Mouse (Mus musculus) forebrain, embryonic 11.5 days (tissue): ENCODE data around the gene Zfp825. TPM values are rescaled to one million over a fixed set of nuclear protein-coding genes. Genes with fewer than 3 reads are reported as not detected.
"Not testable (repeated sequence)": the region's sequence is repeated elsewhere in the genome, so short reads cannot be mapped to it uniquely, and the experiment has no call there.

Source experiments
- ATAC-seq: fragments of 200-750 bp; cut with Nextera tagmentation; replicated peaks from 2 replicates; pipeline ENCODE4 v1.8.0; 2017; ENCODE audit warnings: moderate TSS enrichment; ENCODE audit not compliant: low FRiP score
- DNase-seq: peaks from one replicate; pipeline ENCODE4 v3.0.0-alpha.2; 2017; ENCODE audit warnings: low spot score
- H3K27ac ChIP-seq: fragments of 300-500 bp; sonication (generic); 2 replicates; pipeline ENCODE4 v1.5.1; 2014; ENCODE audit warnings: low read depth, low read length
- H3K27me3 ChIP-seq: fragments of 300-500 bp; sonication (generic); 2 replicates; pipeline ENCODE4 v1.6.1; 2014; ENCODE audit warnings: mild to moderate bottlenecking, low read length, mixed read lengths; ENCODE audit not compliant: control insufficient read depth, insufficient read depth
- H3K36me3 ChIP-seq: fragments of 300-500 bp; sonication (generic); 2 replicates; pipeline ENCODE4 v1.6.1; 2014; ENCODE audit warnings: mild to moderate bottlenecking, low read length, moderate library complexity, mixed read lengths; ENCODE audit not compliant: control insufficient read depth, insufficient read depth
- H3K4me1 ChIP-seq: fragments of 300-500 bp; sonication (generic); replicated peaks from 2 replicates; pipeline ENCODE4 v1.6.1; 2014; ENCODE audit warnings: low read length, mixed read lengths; ENCODE audit not compliant: control insufficient read depth, insufficient read depth
- H3K4me2 ChIP-seq: fragments of 300-500 bp; sonication (generic); 2 replicates; pipeline ENCODE4 v1.6.1; 2014; ENCODE audit warnings: low read depth, mild to moderate bottlenecking, low read length, moderate library complexity, mixed read lengths; ENCODE audit not compliant: severe bottlenecking
- H3K4me3 ChIP-seq: fragments of 300-500 bp; sonication (generic); 2 replicates; pipeline ENCODE4 v1.5.1; 2014; ENCODE audit warnings: low read depth, low read length
- H3K9ac ChIP-seq: fragments of 300-500 bp; sonication (generic); 2 replicates; pipeline ENCODE4 v1.6.1; 2014; ENCODE audit warnings: low read length
- H3K9me3 ChIP-seq: fragments of 300-500 bp; sonication (generic); 2 replicates; pipeline ENCODE4 v1.6.1; 2016; ENCODE audit warnings: low read length, mixed read lengths; ENCODE audit not compliant: control insufficient read depth
- WGBS: fragments of 180-500 bp; shearing (Covaris S2); extraction: QIAGEN DNeasy Blood & Tissue Kit; methylation state at CpG from one replicate; pipeline ENCODE4 v1.1.7; 2014; 5-methylcytosine and 5-hydroxymethylcytosine counted together
- polyA plus RNA-seq: library from polyadenylated mRNA; unstranded; fragments of >200 nt; fragmentation: Nextera tagmentation; extraction: Ambion mirVana; gene quantifications from 2 replicates; pipeline ENCODE4 v1.2.1, GENCODE M21; 2014

The Zfp825 gene
- polyA plus RNA-seq, 1 experiment from 2014 or later: 24.6 TPM

DNA sequence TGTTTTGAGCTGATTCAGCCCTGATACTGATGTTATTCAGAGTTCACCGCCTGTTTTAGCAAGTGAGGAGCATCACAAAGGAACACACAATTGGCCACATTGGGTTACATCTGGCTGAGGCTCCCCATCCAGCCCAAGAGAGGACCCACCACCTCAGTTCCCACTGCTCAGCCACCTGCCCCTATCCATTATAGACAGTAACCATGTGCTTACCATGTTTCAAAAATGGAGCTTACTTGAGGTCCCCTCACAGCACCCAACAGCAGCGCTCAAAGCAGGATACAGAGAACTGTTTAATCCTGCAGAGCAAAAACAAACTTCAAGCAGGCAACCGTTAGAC is 28.3 kb upstream of the Zfp825 start:
- H3K27ac ChIP-seq, H3K36me3 ChIP-seq, H3K4me1 ChIP-seq, DNase-seq, ATAC-seq, H3K27me3 ChIP-seq, H3K9me3 ChIP-seq: not testable (repeated sequence)
- 0% methylated on average over 3 of the region's 3 CpGs for WGBS
- Histone ChIP-seq H3K4me3 (peak overlapping the region; percentile 39), H3K9ac (peak overlapping the region; percentile 43; the same call in 1 of the 2 replicates), H3K4me2 (peak overlapping the region; percentile 62)

DNA sequence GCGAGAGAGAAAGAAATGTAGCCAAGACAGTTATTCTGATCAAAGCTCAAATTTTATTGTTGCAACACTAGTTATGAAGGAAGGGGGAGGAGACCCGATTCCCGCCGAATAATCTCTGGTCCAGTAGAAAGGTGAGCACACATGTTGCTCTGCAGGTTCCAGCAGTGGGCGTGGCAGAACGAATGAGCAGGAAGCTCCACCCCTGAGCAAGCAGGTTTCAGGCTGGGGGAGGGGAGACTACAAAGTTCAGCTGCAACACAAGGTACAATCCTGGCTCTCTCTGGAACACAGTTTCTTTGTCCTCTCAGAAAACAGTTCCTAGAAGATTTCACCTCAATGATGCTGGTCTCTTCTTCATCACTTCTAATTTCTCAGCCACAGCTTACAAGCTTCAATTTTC is 14.2 kb upstream of the Zfp825 start:
- not testable (repeated sequence) for H3K9me3 ChIP-seq, H3K27ac ChIP-seq, DNase-seq, H3K27me3 ChIP-seq, H3K9ac ChIP-seq, H3K4me1 ChIP-seq, H3K36me3 ChIP-seq, H3K4me3 ChIP-seq, H3K4me2 ChIP-seq, ATAC-seq
- WGBS: 84% methylated on average over 6 of the region's 6 CpGs

DNA sequence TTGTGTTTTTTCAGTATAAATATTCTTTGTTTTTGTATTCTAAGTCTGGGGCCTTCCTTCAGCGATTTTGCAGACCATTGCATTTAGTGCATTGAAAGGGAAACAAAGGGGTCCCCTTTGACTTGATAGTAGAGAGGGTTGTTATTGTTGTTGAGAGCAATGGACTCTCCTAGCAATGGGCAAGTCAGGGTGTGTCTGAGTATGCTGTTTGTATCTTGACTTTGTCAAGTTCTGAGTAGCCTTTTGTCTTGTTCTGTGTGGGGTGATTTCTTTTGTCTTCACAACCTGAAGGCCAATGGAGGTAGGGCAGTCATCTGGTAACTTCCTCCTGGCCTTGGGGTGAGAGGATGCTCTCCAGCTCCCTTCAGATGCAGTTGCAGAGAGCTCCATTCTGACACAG is 9.1 kb upstream of the Zfp825 start:
- H3K36me3 ChIP-seq, H3K27ac ChIP-seq, H3K9me3 ChIP-seq, H3K27me3 ChIP-seq, H3K4me2 ChIP-seq, ATAC-seq, H3K9ac ChIP-seq, H3K4me3 ChIP-seq, DNase-seq, H3K4me1 ChIP-seq: not testable (repeated sequence)
- 70% methylated on average over 1 of the region's 1 CpGs for WGBS

DNA sequence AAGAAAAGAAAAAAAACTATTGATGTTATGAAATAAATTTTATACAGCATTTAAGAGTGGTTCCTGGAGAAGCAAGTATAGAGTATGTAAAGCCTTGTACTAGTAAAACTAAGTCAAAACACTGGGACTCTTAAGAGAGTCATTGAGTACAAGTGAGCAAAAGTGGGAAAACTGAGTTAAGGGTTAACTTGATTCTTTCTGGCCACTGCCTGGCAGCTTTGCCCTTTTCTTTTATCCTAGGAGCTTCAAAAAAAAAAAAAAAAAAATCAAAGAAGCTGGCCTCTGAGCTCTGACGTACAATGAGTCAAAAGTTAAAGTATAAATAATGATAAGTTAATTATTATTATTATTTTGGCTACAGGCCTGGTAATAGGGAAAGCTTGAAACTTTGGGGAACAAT is 5.9 kb upstream of the Zfp825 start:
- H3K27ac ChIP-seq, ATAC-seq, H3K4me3 ChIP-seq, H3K4me2 ChIP-seq, H3K27me3 ChIP-seq, H3K36me3 ChIP-seq, H3K9ac ChIP-seq, H3K4me1 ChIP-seq, H3K9me3 ChIP-seq, DNase-seq: not testable (repeated sequence)
- 33% methylated on average over 1 of the region's 1 CpGs for WGBS

DNA sequence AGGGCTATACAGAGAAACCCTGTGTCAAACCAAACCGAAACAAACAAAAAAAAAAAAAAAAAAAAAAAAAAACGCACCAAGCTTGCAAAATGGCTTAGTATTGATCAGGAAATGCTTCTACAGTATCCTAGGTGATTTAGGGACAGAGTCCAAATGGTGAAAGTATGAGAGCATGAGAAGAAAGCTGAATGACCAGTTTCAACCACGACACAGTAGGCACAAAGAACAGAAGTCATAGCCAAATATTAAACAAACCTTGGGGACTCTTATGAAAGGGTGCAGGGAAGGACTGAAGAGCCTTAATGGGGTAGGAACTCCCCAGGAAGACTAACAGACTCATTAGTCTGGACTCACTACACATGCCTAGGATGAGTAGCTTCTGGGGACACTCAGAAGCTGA is 9.5 kb downstream of the Zfp825 start:
- not testable (repeated sequence) for ATAC-seq, H3K9me3 ChIP-seq, H3K4me3 ChIP-seq, H3K27me3 ChIP-seq, DNase-seq, H3K36me3 ChIP-seq, H3K4me1 ChIP-seq, H3K27ac ChIP-seq, H3K4me2 ChIP-seq, H3K9ac ChIP-seq
- 90% methylated on average over 3 of the region's 3 CpGs for WGBS

DNA sequence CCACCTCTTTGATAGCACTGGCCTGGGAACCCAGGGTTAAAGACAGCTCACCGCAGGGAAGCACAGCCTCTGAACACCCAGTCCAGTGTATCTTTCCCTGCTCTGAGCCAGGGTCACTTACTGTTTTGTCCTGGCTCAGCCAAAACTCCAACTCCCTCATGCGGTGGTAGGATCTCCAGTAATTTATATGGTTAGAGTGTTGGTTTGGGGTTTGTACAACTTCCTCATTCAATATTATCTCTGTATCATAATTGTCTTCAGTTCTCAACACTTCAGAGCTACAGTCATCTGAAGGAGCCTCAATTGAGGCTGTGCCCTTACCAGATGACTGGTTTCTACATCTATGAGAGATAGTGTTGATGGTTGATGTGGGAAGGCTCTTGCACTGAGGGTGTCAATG is 22.3 kb downstream of the Zfp825 start:
- not testable (repeated sequence) for ATAC-seq, H3K4me1 ChIP-seq, H3K27ac ChIP-seq, H3K9ac ChIP-seq, H3K4me3 ChIP-seq, H3K9me3 ChIP-seq, H3K4me2 ChIP-seq, H3K27me3 ChIP-seq, H3K36me3 ChIP-seq, DNase-seq
- WGBS: 79% methylated on average over 2 of the region's 2 CpGs

DNA sequence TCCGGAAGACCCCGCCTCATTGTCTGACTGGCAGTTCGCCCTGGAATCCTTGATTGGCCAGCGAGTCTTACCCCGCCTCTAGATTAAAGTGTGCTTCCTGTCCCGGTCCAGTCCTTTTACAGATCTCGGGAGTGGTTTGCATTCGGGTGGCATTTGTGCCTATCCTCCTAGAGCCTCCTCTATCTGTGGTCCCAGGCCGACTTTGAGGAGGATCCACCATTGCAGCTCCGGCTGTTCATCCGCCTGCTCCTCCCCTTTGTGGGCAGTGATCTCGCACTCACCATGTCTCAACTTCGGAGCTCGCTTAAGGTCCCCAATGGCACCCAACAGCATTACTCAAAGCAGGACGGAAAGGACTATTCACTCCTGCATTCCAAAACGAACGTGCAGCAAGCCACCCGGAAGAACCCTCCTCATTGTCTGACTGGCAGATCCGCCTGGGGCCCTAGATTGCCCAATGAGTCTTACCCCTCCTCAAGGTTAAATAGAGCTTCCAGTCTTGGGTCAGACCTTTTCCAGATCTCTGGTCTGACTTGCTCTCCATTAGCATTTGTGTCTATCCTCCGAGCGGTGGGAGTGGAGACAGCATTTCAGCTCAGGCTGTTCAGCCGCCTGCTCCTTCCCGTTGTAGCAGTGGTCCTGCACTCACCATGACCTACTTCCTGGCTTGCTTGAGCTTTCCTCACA is 30.9 kb downstream of the Zfp825 start:
- peak overlapping the region; percentile 51 for H3K27ac ChIP-seq
- WGBS: under 1% methylated on average over 23 of the region's 23 CpGs
- H3K9ac ChIP-seq: peak overlapping the region; percentile 65
- no peaks in the 10 kb centered on the region for H3K4me1 ChIP-seq
- H3K4me3 ChIP-seq: peak overlapping the region; percentile 43
- peak overlapping the region; percentile 79 for H3K4me2 ChIP-seq
- H3K27me3 ChIP-seq: no peaks in the 10 kb centered on the region
- no peaks in the 10 kb centered on the region for H3K9me3 ChIP-seq
- ATAC-seq (peak; percentile 99), DNase-seq (peak; percentile 84)
- no peaks in the 10 kb centered on the region for H3K36me3 ChIP-seq

DNA sequence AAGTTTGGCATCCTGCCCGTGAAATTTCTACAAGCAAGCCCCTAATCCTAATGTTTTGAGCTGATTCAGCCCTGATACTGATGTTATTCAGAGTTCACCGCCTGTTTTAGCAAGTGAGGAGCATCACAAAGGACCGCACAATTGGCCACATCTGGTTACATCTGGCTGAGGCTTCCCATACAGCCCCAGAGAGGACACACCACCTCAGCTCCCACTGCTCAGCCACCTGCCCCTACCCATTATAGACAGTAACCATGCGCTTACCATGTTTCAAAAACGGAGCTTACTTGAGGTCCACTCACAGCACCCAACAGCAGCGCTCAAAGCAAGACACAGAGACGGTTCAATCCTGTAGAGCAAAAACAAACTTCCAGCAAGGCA is 31.5 kb downstream of the Zfp825 start:
- not testable (repeated sequence) for ATAC-seq, H3K4me1 ChIP-seq, H3K27ac ChIP-seq, H3K27me3 ChIP-seq, H3K9me3 ChIP-seq, H3K36me3 ChIP-seq, DNase-seq
- WGBS: 3% methylated on average over 7 of the region's 7 CpGs
- Histone ChIP-seq H3K9ac (peak overlapping the region; percentile 64), H3K4me3 (peak overlapping the region; percentile 43), H3K4me2 (peak overlapping the region; percentile 79)

DNA sequence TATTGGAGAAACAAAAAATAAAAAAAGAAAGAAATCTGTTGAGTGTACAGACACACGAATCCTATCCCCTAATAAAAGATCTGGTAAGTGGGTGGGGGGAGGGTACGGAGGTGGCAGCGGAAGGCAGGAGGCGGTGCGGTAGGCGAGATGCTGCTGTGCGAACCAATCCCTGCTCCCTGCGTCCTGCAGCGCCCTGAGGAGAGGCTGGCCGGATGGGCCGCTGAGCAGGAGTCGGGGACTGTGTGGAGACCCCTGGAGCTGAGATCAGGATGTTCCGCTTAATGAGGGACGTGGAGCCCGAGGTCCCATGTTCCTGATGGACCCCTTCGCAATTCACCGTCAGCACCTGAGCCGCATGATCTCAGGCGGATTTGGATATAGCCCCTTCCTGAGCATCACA is 53.9 kb downstream of the Zfp825 start:
- DNase-seq (no peak), ATAC-seq (no peak)
- H3K27me3 ChIP-seq: no peaks in the 10 kb centered on the region
- no peak overlapping the region for H3K4me3 ChIP-seq
- H3K9me3 ChIP-seq: peaks cover 6% of the 10 kb centered on the region; the same call in 1 of the 2 replicates
- 27% methylated on average over 19 of the region's 19 CpGs for WGBS
- no peak overlapping the region for H3K4me2 ChIP-seq
- H3K27ac ChIP-seq: no peak overlapping the region
- H3K36me3 ChIP-seq: no peaks in the 10 kb centered on the region
- no peak overlapping the region for H3K9ac ChIP-seq
- no peaks in the 10 kb centered on the region for H3K4me1 ChIP-seq
